In the genomic region with DNA sequence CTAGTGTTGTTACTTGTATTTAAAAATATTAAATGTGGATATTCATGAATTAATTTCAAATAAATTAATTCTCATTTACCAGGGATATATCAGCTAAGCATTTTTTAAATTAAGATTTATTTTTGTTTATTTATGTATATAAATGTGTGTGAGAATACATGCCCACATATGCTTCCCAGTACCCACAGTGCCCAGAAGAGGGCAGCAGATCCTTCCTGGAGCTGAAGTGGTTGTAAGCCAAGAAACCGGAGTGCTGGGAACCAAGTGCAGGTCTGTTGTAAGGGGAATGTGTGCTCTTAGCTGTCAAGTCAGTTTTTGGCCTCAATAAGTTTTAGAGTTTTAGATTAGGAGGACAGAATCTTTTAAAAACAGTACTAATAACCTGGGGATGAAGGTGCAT, we compare ENCODE assay signal across 9 mouse cellular contexts.
DNase-seq lines count a peak whose midpoint lies in the region; TF ChIP-seq lines count a peak whose summit lies in the region.
"Had no signal": no experiment of that assay in that cellular context is flagged by ENCODE, and none has a peak within 500 bp of the region (broad histone marks: within the 10 kb centered on the region; RNA-seq: fewer than 3 reads in every experiment).

No protein-coding gene starts in this region.

- H3K9me3 ChIP-seq in heart, embryonic 10.5 days = no peaks in the 10 kb centered on the region
- H3K9me3 ChIP-seq in ES-Bruce4 (replicated peaks; ENCODE audit: control insufficient read depth, insufficient read depth, low read length, poor library complexity, severe bottlenecking) = peaks cover 4% of the 10 kb centered on the region; the same call in 1 of the 2 replicates

- no peak for TF ChIP-seq EP300 in heart, adult 2 months (IDR thresholded peaks at IDR 0.05; ENCODE audit: insufficient read depth, low read depth, low read length)
- TF ChIP-seq EP300 in ES-Bruce4 (IDR thresholded peaks at IDR 0.05; ENCODE audit: insufficient read depth, low read depth, low read length) = no peak

- H3K27ac ChIP-seq in heart, adult 2 months = no peak overlapping the region
- H3K27ac ChIP-seq in heart, embryonic 10.5 days = no peak overlapping the region
- H3K27ac ChIP-seq in ES-Bruce4 (ENCODE audit: insufficient read depth, low read length) = no peak overlapping the region

- peaks cover 7% of the 10 kb centered on the region for H3K4me1 ChIP-seq in heart, adult 2 months (ENCODE audit: control insufficient read depth, insufficient read depth, low read length)
- H3K4me1 ChIP-seq in heart, embryonic 10.5 days = peaks cover 15% of the 10 kb centered on the region
- H3K4me1 ChIP-seq in lung, adult 2 months (ENCODE audit: control insufficient read depth, insufficient read depth, low read length) = peaks cover 5% of the 10 kb centered on the region
- peaks cover 1% of the 10 kb centered on the region for H3K4me1 ChIP-seq in ES-Bruce4 (ENCODE audit: control insufficient read depth, insufficient read depth, low read length)

- no peak overlapping the region for H3K9ac ChIP-seq in heart, adult 2 months (ENCODE audit: low read depth, low read length)
- no peak overlapping the region for H3K9ac ChIP-seq in ES-Bruce4 (ENCODE audit: low read depth, poor library complexity, severe bottlenecking)
- H3K9ac ChIP-seq: limb, embryonic 12.5 days had no signal

- intact Hi-C loops in heart, adult 2 months (cut with DNase I) = no loop called here

- H3K36me3 ChIP-seq in heart, adult 2 months (ENCODE audit: control insufficient read depth, insufficient read depth, low read length) = peaks cover 12% of the 10 kb centered on the region
- peaks cover 3% of the 10 kb centered on the region for H3K36me3 ChIP-seq in heart, embryonic 10.5 days
- no peaks in the 10 kb centered on the region; the same call in 1 of the 2 replicates for H3K36me3 ChIP-seq in ES-Bruce4 (ENCODE audit: control insufficient read depth, insufficient read depth, low read length, poor library complexity, severe bottlenecking)

- no peaks in the 10 kb centered on the region for H3K27me3 ChIP-seq in heart, adult 2 months (ENCODE audit: control insufficient read depth, insufficient read depth, low read length)
- H3K27me3 ChIP-seq in heart, embryonic 10.5 days (ENCODE audit: insufficient read depth, poor library complexity, severe bottlenecking) = no peaks in the 10 kb centered on the region
- H3K27me3 ChIP-seq in ES-Bruce4 (ENCODE audit: control insufficient read depth, insufficient read depth, low read length, poor library complexity, severe bottlenecking) = no peaks in the 10 kb centered on the region
- H3K27me3 ChIP-seq: limb, embryonic 12.5 days had no signal

- 100% methylated on average over 1 of the region's 1 CpGs for WGBS in heart, adult 2 months
- 100% methylated on average over 1 of the region's 1 CpGs for WGBS in heart, embryonic 10.5 days
- 98% methylated on average over 1 of the region's 1 CpGs for WGBS in lung, adult 2 months

- H3K79me2 ChIP-seq in heart, adult 2 months (replicated peaks; ENCODE audit: control insufficient read depth, insufficient read depth, low read length) = no peaks in the 10 kb centered on the region; the same call in none of the 2 replicates

- TF ChIP-seq CTCF in heart, adult 2 months (IDR thresholded peaks at IDR 0.05) = peak; percentile 48
- TF ChIP-seq CTCF in lung, adult 2 months (IDR thresholded peaks at IDR 0.05; ENCODE audit: insufficient read depth, low read length) = 0 out of 2 replicates have a peak, but pooled peaks have one; percentile 15
- peak; percentile 45 for TF ChIP-seq CTCF in ES-Bruce4 (IDR thresholded peaks at IDR 0.05; ENCODE audit: low read depth, low read length)
- peak; percentile 33; the same call in 1 of the 2 replicates for TF ChIP-seq CTCF in brain, embryonic 14.5 days (IDR thresholded peaks at IDR 0.05; ENCODE audit: borderline replicate concordance, extremely low read depth, insufficient read depth, insufficient read length)

- DNase-seq in heart, adult 2 months = no peak
- no peak for DNase-seq in heart, embryonic 10.5 days (ENCODE audit: low spot score)
- no peak for DNase-seq in lung, adult 2 months
- no peak for DNase-seq in lung, postnatal 36 days
- DNase-seq in brain, embryonic 14.5 days (ENCODE audit: low read depth) = no peak
- DNase-seq in adrenal gland, adult 18-20 months (ENCODE audit: low spot score in 2 of 2) = no peak
- DNase-seq in layer of hippocampus, adult 8-10 months (ENCODE audit: low spot score in 2 of 2) = no peak

- no peak overlapping the region for H3K4me3 ChIP-seq in heart, adult 2 months
- H3K4me3 ChIP-seq in heart, embryonic 10.5 days = no peak overlapping the region
- H3K4me3 ChIP-seq in lung, adult 2 months (replicated peaks; ENCODE audit: extremely low read depth, low read depth, low read length) = no peak overlapping the region
- no peak overlapping the region for H3K4me3 ChIP-seq in ES-Bruce4 (ENCODE audit: low read depth, low read length)
- H3K4me3 ChIP-seq: limb, embryonic 12.5 days had no signal

- TF ChIP-seq POLR2A in heart, adult 2 months (IDR thresholded peaks at IDR 0.05; ENCODE audit: insufficient read depth, low read depth, low read length) = no peak
- TF ChIP-seq POLR2A in lung, adult 2 months (IDR thresholded peaks at IDR 0.05; ENCODE audit: borderline replicate concordance, extremely low read depth, low read depth, low read length) = no peak
- no peak for TF ChIP-seq POLR2A in ES-Bruce4 (IDR thresholded peaks at IDR 0.05; ENCODE audit: insufficient read depth, low read length)
- no peak for TF ChIP-seq POLR2A in brain, embryonic 14.5 days (IDR thresholded peaks at IDR 0.05; ENCODE audit: borderline replicate concordance, extremely low read depth, insufficient read depth, insufficient read length, poor library complexity, severe bottlenecking)
